Mouse (Mus musculus): ENCODE results near the gene Ndufs8. TPM values are rescaled to one million over a fixed set of nuclear protein-coding genes. Genes with fewer than 3 reads are reported as not detected.

Gene Ndufs8
- polyA plus RNA-seq, 2 experiments = 118 to 219 TPM

- peaks cover 5% of the 10 kb centered on the region for H3K36me3 ChIP-seq (replicated peaks; ENCODE audit: control insufficient read depth, insufficient read depth, low read depth)
- TF ChIP-seq EP300 (IDR thresholded peaks at IDR 0.05; ENCODE audit: low read depth) = no peak
- TF ChIP-seq CTCF (IDR thresholded peaks at IDR 0.05; ENCODE audit: low read depth) = no peak
- H3K27me3 ChIP-seq (ENCODE audit: control insufficient read depth, insufficient read depth, low read length) = no peaks in the 10 kb centered on the region
- no peaks in the 10 kb centered on the region for H3K9me3 ChIP-seq (ENCODE audit: control insufficient read depth, low read length)
- H3K4me1 ChIP-seq (replicated peaks; ENCODE audit: control insufficient read depth in 2 of 2, insufficient read depth in 2 of 2, low read length in 1 of 2) = peaks cover 2 to 14% of the 10 kb centered on the region in 2 experiments
- H3K4me3 ChIP-seq (ENCODE audit: insufficient read depth in 1 of 2, low read depth in 2 of 2, low read length in 2 of 2) = peak overlapping the region; percentile 47 to 66
- DNase-seq (ENCODE audit: low read depth in 3 of 3, low spot score in 3 of 3) (no peak), ATAC-seq (ENCODE audit: insufficient read depth) (no peak)
- peak overlapping the region; percentile 20; the same call in 1 of the 2 replicates for H3K27ac ChIP-seq
- 16% methylated on average over 6 of the region's 6 CpGs for WGBS (ENCODE audit: insufficient replicate concordance)
- peak overlapping the region; percentile 20; the same call in 1 of the 2 replicates for H3K9ac ChIP-seq (replicated peaks)
- peak overlapping the region; percentile 86 for H3K4me2 ChIP-seq (ENCODE audit: low read depth)
Measured at GRCm38 (mm10) chr19:3905261-3905969, 7.2 kb downstream of the Ndufs8 start.

GRCm38 (mm10) chr19:3904363-3904675 lies 8.3 kb downstream of the Ndufs8 start:
- WGBS (ENCODE audit: insufficient replicate concordance) = 61% methylated on average over 10 of the region's 10 CpGs
- H3K9me3 ChIP-seq (ENCODE audit: control insufficient read depth, low read length) = no peaks in the 10 kb centered on the region
- H3K36me3 ChIP-seq (replicated peaks; ENCODE audit: control insufficient read depth, insufficient read depth, low read depth) = peaks cover 5% of the 10 kb centered on the region

GRCm38 (mm10) chr19:3903648-3904362 lies 8.8 kb downstream of the Ndufs8 start:
- peaks cover 2 to 14% of the 10 kb centered on the region in 2 experiments for H3K4me1 ChIP-seq (replicated peaks; ENCODE audit: control insufficient read depth in 2 of 2, insufficient read depth in 2 of 2, low read length in 1 of 2)
- H3K36me3 ChIP-seq (replicated peaks; ENCODE audit: control insufficient read depth, insufficient read depth, low read depth) = peaks cover 3% of the 10 kb centered on the region
- H3K4me3 ChIP-seq (ENCODE audit: insufficient read depth in 1 of 2, low read depth in 2 of 2, low read length in 2 of 2) = no peak overlapping the region
- no peaks in the 10 kb centered on the region for H3K9me3 ChIP-seq (ENCODE audit: control insufficient read depth, low read length)
- no peak overlapping the region; the same call in 1 of the 2 replicates for H3K4me2 ChIP-seq (ENCODE audit: low read depth)
- H3K9ac ChIP-seq (replicated peaks) = no peak overlapping the region
- no peak for DNase-seq (ENCODE audit: low read depth in 3 of 3, low spot score in 3 of 3)
- no peak overlapping the region for H3K27ac ChIP-seq
- no peaks in the 10 kb centered on the region for H3K27me3 ChIP-seq (ENCODE audit: control insufficient read depth, insufficient read depth, low read length)
- 82% methylated on average over 25 of the region's 25 CpGs for WGBS (ENCODE audit: insufficient replicate concordance)
- TF ChIP-seq EP300 (IDR thresholded peaks at IDR 0.05; ENCODE audit: low read depth) (no peak), CTCF (IDR thresholded peaks at IDR 0.05; ENCODE audit: low read depth) (no peak)
- no peak for ATAC-seq (ENCODE audit: insufficient read depth)

More at GRCm38 (mm10) chr19:3904363-3904675, 8.3 kb downstream of the Ndufs8 start:
- no peak overlapping the region for H3K27ac ChIP-seq
- TF ChIP-seq EP300 (IDR thresholded peaks at IDR 0.05; ENCODE audit: low read depth) = no peak
- no peak for TF ChIP-seq CTCF (IDR thresholded peaks at IDR 0.05; ENCODE audit: low read depth)
- H3K4me3 ChIP-seq (ENCODE audit: insufficient read depth in 1 of 2, low read depth in 2 of 2, low read length in 2 of 2) = no peak overlapping the region
- H3K27me3 ChIP-seq (ENCODE audit: control insufficient read depth, insufficient read depth, low read length) = no peaks in the 10 kb centered on the region
- H3K4me2 ChIP-seq (ENCODE audit: low read depth) = peak overlapping the region; percentile 8; the same call in 1 of the 2 replicates
- DNase-seq (ENCODE audit: low read depth in 3 of 3, low spot score in 3 of 3) = no peak
- no peak overlapping the region for H3K9ac ChIP-seq (replicated peaks)
- no peak for ATAC-seq (ENCODE audit: insufficient read depth)
- peaks cover 2 to 14% of the 10 kb centered on the region in 2 experiments for H3K4me1 ChIP-seq (replicated peaks; ENCODE audit: control insufficient read depth in 2 of 2, insufficient read depth in 2 of 2, low read length in 1 of 2)

GRCm38 (mm10) chr19:3902966-3903365 lies 9.6 kb downstream of the Ndufs8 start:
- 77% methylated on average over 12 of the region's 12 CpGs for WGBS (ENCODE audit: insufficient replicate concordance)
- no peaks in the 10 kb centered on the region for H3K27me3 ChIP-seq (ENCODE audit: control insufficient read depth, insufficient read depth, low read length)

GRCm38 (mm10) chr19:3899618-3900017 lies 13.0 kb downstream of the Ndufs8 start:
- WGBS (ENCODE audit: insufficient replicate concordance) = 77% methylated on average over 4 of the region's 4 CpGs
- Histone ChIP-seq H3K27me3 (ENCODE audit: control insufficient read depth, insufficient read depth, low read length) (no peaks in the 10 kb centered on the region), H3K4me1 (replicated peaks; ENCODE audit: control insufficient read depth in 2 of 2, insufficient read depth in 2 of 2, low read length in 1 of 2) (no peaks in the 10 kb centered on the region), H3K36me3 (replicated peaks; ENCODE audit: control insufficient read depth, insufficient read depth, low read depth) (no peaks in the 10 kb centered on the region; the same call in 1 of the 2 replicates), H3K9me3 (ENCODE audit: control insufficient read depth, low read length) (no peaks in the 10 kb centered on the region), H3K4me3 (ENCODE audit: insufficient read depth in 1 of 2, low read depth in 2 of 2, low read length in 2 of 2) (no peak overlapping the region), H3K27ac (no peak overlapping the region), H3K4me2 (ENCODE audit: low read depth) (no peak overlapping the region), H3K9ac (replicated peaks) (no peak overlapping the region)
- ATAC-seq (ENCODE audit: insufficient read depth) (no peak), DNase-seq (ENCODE audit: low read depth in 3 of 3, low spot score in 3 of 3) (no peak)
- TF ChIP-seq CTCF (IDR thresholded peaks at IDR 0.05; ENCODE audit: low read depth) (no peak), EP300 (IDR thresholded peaks at IDR 0.05; ENCODE audit: low read depth) (no peak)

More at GRCm38 (mm10) chr19:3902966-3903365, 9.6 kb downstream of the Ndufs8 start:
- no peak overlapping the region for H3K27ac ChIP-seq
- no peaks in the 10 kb centered on the region for H3K9me3 ChIP-seq (ENCODE audit: control insufficient read depth, low read length)
- no peak overlapping the region for H3K4me3 ChIP-seq (ENCODE audit: insufficient read depth in 1 of 2, low read depth in 2 of 2, low read length in 2 of 2)
- TF ChIP-seq EP300 (IDR thresholded peaks at IDR 0.05; ENCODE audit: low read depth) (no peak), CTCF (IDR thresholded peaks at IDR 0.05; ENCODE audit: low read depth) (no peak)
- peaks cover 2 to 14% of the 10 kb centered on the region in 2 experiments for H3K4me1 ChIP-seq (replicated peaks; ENCODE audit: control insufficient read depth in 2 of 2, insufficient read depth in 2 of 2, low read length in 1 of 2)
- ATAC-seq (ENCODE audit: insufficient read depth) (no peak), DNase-seq (ENCODE audit: low read depth in 3 of 3, low spot score in 3 of 3) (no peak)
- H3K36me3 ChIP-seq (replicated peaks; ENCODE audit: control insufficient read depth, insufficient read depth, low read depth) = no peaks in the 10 kb centered on the region; the same call in 1 of the 2 replicates
- no peak overlapping the region for H3K4me2 ChIP-seq (ENCODE audit: low read depth)
- no peak overlapping the region for H3K9ac ChIP-seq (replicated peaks)
